Mouse (Mus musculus): ENCODE measurements around the gene Wdr70.

Wdr70 gene

DNA sequence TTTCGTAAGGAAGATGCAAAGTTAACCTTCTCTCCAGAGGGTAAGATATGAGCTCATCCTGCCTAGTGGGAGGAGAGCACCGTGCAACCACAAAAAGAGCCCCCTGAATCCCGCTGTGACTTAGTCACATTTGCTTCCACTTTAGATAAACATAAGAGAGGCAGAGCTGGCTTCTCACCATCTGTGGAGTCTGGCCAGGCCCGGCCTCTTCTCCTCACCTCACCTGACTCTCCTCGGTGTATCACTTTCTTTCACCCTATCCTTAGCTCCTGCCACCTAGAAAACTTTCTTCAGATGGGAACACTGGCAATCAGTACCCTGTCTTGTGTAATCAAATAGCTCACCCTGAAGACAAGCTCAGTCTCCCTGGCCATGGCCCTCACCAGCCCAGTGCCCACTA lies 240.2 kb downstream of the Wdr70 start:
- no peak for DNase-seq (ENCODE audit: low spot score)

DNA sequence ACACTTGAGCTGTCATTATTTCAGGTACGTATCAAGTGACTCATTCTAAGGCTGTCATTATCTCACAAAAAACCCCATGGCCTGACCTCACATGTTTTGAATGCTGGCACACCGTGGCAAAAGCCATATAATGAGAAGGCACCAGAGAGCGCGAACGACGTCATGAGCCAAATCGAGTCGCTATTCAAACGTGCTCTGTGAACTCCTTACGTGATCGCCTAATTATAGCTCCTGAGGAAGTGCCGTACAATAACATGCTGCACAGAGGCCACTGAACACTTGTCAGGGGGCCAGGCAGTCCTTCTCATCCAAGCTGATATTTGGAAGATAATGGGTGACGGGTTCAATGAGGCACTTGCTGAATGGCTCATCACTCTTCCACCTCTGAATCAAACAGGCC lies 241.6 kb downstream of the Wdr70 start:
- no peak for DNase-seq (ENCODE audit: low spot score)

DNA sequence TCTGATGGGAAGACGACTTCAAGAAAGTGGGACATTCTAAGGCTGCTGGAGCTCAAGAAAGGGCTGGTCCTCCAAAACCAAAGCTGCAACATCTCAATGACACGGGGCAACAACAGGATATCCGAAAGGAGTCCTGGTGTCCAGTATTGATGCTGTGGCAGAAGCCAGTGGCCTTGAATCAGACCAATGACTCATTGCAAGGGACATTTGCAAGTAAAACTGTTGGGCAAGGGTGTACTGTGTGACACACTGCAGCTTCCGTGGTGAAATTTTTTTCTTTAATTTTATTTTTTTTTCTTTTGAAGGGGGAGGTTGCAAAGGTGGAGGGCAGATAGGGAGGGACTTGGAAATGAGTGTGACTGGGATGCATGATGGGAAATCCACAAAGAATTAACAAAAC lies 256.6 kb downstream of the Wdr70 start:
- no peak for DNase-seq (ENCODE audit: low spot score)

DNA sequence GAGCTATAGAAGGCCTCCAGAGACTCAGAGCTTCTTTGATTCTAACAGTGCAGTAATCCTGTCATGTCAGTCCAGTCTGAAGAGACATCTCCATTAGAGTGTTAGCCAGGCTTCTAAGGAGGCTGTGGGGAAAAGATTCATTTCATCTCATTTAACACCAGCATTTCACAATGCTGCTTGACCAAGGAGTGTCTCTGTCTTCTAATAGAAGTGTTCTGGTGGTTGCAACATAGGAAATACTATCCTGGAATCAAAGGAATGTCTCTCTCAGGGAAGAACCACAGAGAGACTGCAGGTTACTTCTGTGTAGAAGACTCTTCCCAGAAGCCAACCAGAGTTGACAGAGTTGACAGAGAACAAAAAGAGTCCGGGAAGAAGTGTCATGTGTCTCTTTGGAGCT lies 257.3 kb downstream of the Wdr70 start:
- DNase-seq (ENCODE audit: low spot score), result no peak

DNA sequence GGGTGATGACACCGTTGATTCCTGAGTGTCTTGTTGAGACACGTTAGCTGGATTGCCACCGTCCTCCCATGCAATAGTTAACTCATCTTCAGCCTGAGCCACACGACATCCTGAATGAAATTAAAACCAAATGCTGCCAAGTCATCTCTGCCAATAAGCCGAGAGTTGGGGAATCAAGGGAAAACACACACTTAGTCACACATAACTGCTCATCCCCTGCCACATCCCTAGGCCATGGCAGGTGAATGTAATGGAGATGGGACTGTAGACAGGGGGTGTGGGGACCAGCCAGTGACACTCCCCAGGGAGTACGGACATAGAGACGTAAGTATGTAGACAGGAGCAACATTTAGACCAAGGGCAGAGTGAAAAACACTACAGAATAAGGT lies 260.1 kb downstream of the Wdr70 start:
- DNase-seq (ENCODE audit: low spot score), result no peak

DNA sequence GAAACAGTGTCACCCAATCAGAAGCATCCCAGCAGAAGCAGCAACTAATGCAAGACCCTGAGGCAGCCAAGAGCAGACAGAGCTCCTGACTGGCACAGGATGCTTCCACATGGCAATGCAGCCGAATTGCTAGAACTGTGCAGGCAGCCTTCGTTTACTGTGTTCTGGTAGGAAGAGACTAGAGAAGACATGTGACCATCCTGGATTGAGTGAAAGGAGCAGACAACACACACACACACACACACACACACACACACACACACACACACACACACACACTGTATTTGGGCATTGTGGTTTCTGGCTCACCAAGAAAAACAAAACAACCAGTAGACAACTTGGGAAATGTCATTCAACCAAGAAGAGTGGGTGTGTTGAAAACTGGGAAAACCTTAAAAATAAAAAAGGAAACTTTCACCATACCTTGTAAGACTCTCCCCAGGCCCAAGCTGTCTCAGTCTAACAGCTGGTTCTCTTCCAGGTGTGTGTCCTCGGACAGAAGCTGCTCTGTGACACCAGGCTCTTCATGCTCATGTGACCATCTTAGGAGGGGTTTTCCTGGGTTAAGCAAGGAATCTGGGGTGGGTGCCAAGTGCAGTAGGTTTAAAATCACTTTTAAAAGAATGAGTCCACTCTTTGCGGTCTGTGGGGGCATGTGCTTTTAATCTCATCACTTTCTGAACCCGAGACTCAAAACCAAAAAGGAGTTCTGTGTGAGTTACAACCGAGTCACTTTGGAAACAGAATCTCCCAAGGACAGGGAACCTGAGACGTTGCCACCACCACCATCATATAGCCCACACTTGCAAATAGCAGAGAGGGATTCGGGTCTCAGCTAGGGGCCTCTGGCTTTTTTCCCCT lies 260.7 kb downstream of the Wdr70 start:
- DNase-seq (ENCODE audit: low spot score), result no peak

DNA sequence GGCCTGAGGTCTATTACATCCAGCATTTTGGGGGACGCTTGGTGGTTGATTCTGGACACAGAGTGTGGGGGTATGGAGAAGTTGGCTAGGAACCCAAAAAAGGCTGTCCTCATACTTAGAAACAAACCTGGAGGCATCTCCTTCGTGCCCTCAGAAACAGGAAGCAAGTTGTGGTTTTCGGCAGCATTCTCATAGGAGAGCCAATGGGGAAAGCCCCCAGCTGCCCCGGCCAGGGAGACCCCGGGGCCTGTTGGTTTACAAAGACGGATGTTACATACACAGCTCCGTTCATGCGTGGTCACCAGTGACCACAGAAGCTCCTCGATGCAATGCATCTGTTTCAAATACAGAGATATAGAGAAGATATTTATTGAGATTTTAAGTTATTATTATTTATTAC lies 263.6 kb downstream of the Wdr70 start:
- no peak for DNase-seq (ENCODE audit: low spot score)

DNA sequence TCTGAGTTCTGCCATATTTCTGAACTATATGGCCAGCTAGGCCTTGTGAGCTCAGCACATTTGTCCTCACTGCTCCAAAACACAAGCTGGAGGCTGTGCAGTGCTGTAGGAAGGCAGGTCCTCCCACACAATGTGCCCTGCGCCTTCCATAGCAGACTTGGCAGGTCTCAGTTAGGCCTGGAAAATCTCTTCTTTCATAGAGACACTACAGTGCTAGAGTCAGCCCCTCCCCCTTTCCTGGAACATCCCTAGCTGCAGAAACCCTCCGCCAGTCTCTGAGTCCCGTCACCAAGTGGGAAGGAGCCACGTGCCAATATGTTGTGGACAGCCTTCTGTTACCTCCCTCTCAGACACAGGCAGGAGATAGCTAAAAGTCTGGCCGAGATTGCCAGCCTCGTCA lies 273.5 kb downstream of the Wdr70 start:
- no peak for DNase-seq (ENCODE audit: low spot score)

DNA sequence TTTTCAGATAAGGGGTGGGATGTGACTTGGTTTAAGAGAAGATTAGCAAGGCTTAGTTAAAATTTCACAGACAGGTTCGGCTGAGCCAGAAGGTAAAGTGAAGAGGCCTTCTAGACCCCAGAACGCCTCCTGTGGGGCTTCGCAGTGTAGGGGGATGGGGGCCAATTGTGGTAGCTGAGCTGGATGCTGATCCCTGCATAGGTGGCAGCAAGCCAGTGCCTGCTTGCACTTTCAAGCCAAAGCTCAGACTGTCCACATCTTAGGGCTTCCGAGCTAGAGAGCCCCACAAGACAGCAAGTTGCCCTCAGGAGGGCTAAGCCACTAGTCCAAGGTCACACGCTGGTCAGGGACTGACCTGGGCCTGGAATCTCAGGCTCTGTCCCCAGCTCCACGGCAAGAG lies 275.1 kb downstream of the Wdr70 start:
- no peak for DNase-seq (ENCODE audit: low spot score)
